Mouse (Mus musculus) CH12.LX (cell line): Measurements from ENCODE around the gene Bach2. TPM values are rescaled to one million over a fixed set of nuclear protein-coding genes. Genes with fewer than 3 reads are reported as not detected.

ENCODE experiments used
- DNase-seq: peaks from one replicate; pipeline ENCODE4 v3.0.0-alpha.2; 2013; ENCODE audit errors: extremely low read depth
- H3K27ac ChIP-seq: 2 replicates; pipeline ENCODE4 v1.5.1; 2012; ENCODE audit warnings: low read depth, mild to moderate bottlenecking, control low read depth, moderate library complexity; ENCODE audit not compliant: insufficient read depth
- H3K27me3 ChIP-seq: replicated peaks from 2 replicates; pipeline ENCODE3; 2012; ENCODE audit warnings: inconsistent platforms
- H3K36me3 ChIP-seq, 2 experiments: replicated peaks in 1 of 2; 2 replicates each; pipeline versions ENCODE3 to v1.6.1; 2012; ENCODE audit warnings: inconsistent platforms in 1 of 2, low read length in 1 of 2, mild to moderate bottlenecking in 1 of 2, mixed read lengths in 1 of 2, moderate library complexity in 1 of 2; ENCODE audit not compliant: control insufficient read depth in 1 of 2, insufficient read depth in 1 of 2
- H3K4me1 ChIP-seq, 2 experiments: 2 replicates each; pipeline ENCODE4 v1.6.1; 2012; ENCODE audit warnings: inconsistent platforms in 1 of 2, moderate library complexity in 1 of 2; ENCODE audit not compliant: insufficient read depth in 2 of 2, control insufficient read depth in 1 of 2
- H3K4me2 ChIP-seq: 2 replicates; pipeline ENCODE4 v1.6.1; 2012; ENCODE audit warnings: low read depth, mild to moderate bottlenecking, control low read depth; ENCODE audit not compliant: poor library complexity, insufficient read depth, severe bottlenecking
- H3K4me3 ChIP-seq, 3 experiments: fragments of 150-350 bp in 1 of 3; sonication (generic) in 1 of 3; replicated peaks in 1 of 3; 2 replicates each; pipeline versions ENCODE3 to v1.5.1; 2011 to 2012; ENCODE audit warnings: low read depth in 2 of 3, low read length in 2 of 3, mild to moderate bottlenecking in 2 of 3, moderate library complexity in 2 of 3, control low read depth in 1 of 3, improper control_type of control experiment in 1 of 3, inconsistent platforms in 1 of 3, mixed read lengths in 1 of 3; ENCODE audit not compliant: poor library complexity in 1 of 3
- H3K79me2 ChIP-seq: replicated peaks from 2 replicates; pipeline ENCODE4 v1.6.1; 2012; ENCODE audit warnings: mild to moderate bottlenecking, moderate library complexity; ENCODE audit not compliant: control insufficient read depth, poor library complexity, insufficient read depth, severe bottlenecking; ENCODE audit errors: extremely low read depth
- H3K9ac ChIP-seq: 2 replicates; pipeline ENCODE4 v1.6.1; 2012; ENCODE audit warnings: low read depth, mild to moderate bottlenecking, control low read depth, moderate library complexity; ENCODE audit not compliant: insufficient read depth
- H3K9me3 ChIP-seq: replicated peaks from 2 replicates; pipeline ENCODE3; 2012; ENCODE audit warnings: low read length, inconsistent platforms, mixed read lengths
- BHLHE40 ChIP-seq: IDR thresholded peaks from 2 replicates; pipeline ENCODE4 v1.6.1; 2011; ENCODE audit warnings: mild to moderate bottlenecking, low read depth, low read length, improper control_type of control experiment
- CHD2 ChIP-seq: IDR thresholded peaks from 2 replicates; pipeline ENCODE4 v1.6.1; 2011; ENCODE audit warnings: low read length, improper control_type of control experiment
- CTCF ChIP-seq, 2 experiments: IDR thresholded peaks in 1 of 2; conservative IDR thresholded peaks in 1 of 2; 2 replicates each; pipeline ENCODE4 v1.5.1; 2011 to 2012; ENCODE audit warnings: low read depth in 2 of 2, low read length in 2 of 2, improper control_type of control experiment in 1 of 2, inconsistent platforms in 1 of 2, mild to moderate bottlenecking in 1 of 2, moderate library complexity in 1 of 2
- E2F4 ChIP-seq: IDR thresholded peaks from 2 replicates; pipeline ENCODE4 v1.6.1; 2011; ENCODE audit warnings: low read depth, low read length, improper control_type of control experiment; ENCODE audit not compliant: insufficient replicate concordance
- ETS1 ChIP-seq: conservative IDR thresholded peaks from 2 replicates; pipeline ENCODE4 v1.6.1; 2012; ENCODE audit warnings: low read depth, mild to moderate bottlenecking, inconsistent platforms, low read length, improper control_type of control experiment, moderate library complexity
- GABPA ChIP-seq: IDR thresholded peaks from 2 replicates; pipeline ENCODE4 v1.6.1; 2012; ENCODE audit warnings: low read depth, low read length, improper control_type of control experiment, inconsistent platforms; ENCODE audit not compliant: insufficient replicate concordance
- HCFC1 ChIP-seq: IDR thresholded peaks from 2 replicates; pipeline ENCODE4 v1.6.1; 2012; ENCODE audit warnings: low read depth, mild to moderate bottlenecking, inconsistent platforms, low read length, improper control_type of control experiment
- JUN ChIP-seq: IDR thresholded peaks from 2 replicates; pipeline ENCODE4 v1.6.1; 2011; ENCODE audit warnings: low read depth, mild to moderate bottlenecking, low read length, improper control_type of control experiment, moderate library complexity; ENCODE audit not compliant: insufficient read depth
- JUND ChIP-seq: conservative IDR thresholded peaks from 2 replicates; pipeline ENCODE4 v1.6.1; 2011; ENCODE audit warnings: low read depth, low read length, improper control_type of control experiment
- KAT2A ChIP-seq: IDR thresholded peaks from 2 replicates; pipeline ENCODE4 v1.6.1; 2012; ENCODE audit warnings: low read length, improper control_type of control experiment, inconsistent platforms; ENCODE audit not compliant: insufficient replicate concordance
- MAFK ChIP-seq: IDR thresholded peaks from 2 replicates; pipeline ENCODE4 v1.6.1; 2011; ENCODE audit warnings: low read length, improper control_type of control experiment; ENCODE audit not compliant: insufficient replicate concordance
- MAX ChIP-seq: IDR thresholded peaks from 2 replicates; pipeline ENCODE4 v1.6.1; 2011; ENCODE audit warnings: low read length, improper control_type of control experiment
- MEF2A ChIP-seq: IDR thresholded peaks from 2 replicates; pipeline ENCODE4 v1.6.1; 2014; ENCODE audit warnings: low read depth, mild to moderate bottlenecking, inconsistent platforms, low read length, improper control_type of control experiment, borderline replicate concordance
- MYC ChIP-seq: IDR thresholded peaks from 2 replicates; pipeline ENCODE4 v1.6.1; 2011; ENCODE audit warnings: low read depth, mild to moderate bottlenecking, improper control_type of control experiment, low read length
- NELFE ChIP-seq: IDR thresholded peaks from 2 replicates; pipeline ENCODE4 v1.6.1; 2011; ENCODE audit warnings: low read depth, low read length, improper control_type of control experiment
- NRF1 ChIP-seq: IDR thresholded peaks from 2 replicates; pipeline ENCODE4 v1.6.1; 2014; ENCODE audit warnings: low read depth, mild to moderate bottlenecking, inconsistent platforms, low read length, improper control_type of control experiment, moderate library complexity
- RAD21 ChIP-seq: IDR thresholded peaks from 2 replicates; pipeline ENCODE4 v1.6.1; 2011; ENCODE audit warnings: low read depth, mild to moderate bottlenecking, low read length, improper control_type of control experiment, moderate library complexity
- TBP ChIP-seq: conservative IDR thresholded peaks from 2 replicates; pipeline ENCODE4 v1.6.1; 2011; ENCODE audit warnings: low read depth, low read length, improper control_type of control experiment
- UBTF ChIP-seq: IDR thresholded peaks from 2 replicates; pipeline ENCODE4 v1.6.1; 2012; ENCODE audit warnings: low read depth, mild to moderate bottlenecking, inconsistent platforms, low read length, improper control_type of control experiment, moderate library complexity
- USF1 ChIP-seq: IDR thresholded peaks from 2 replicates; pipeline ENCODE4 v1.6.1; 2014; ENCODE audit warnings: low read depth, mild to moderate bottlenecking, inconsistent platforms, low read length, improper control_type of control experiment
- ZMIZ1 ChIP-seq: IDR thresholded peaks from 2 replicates; pipeline ENCODE4 v1.6.1; 2012; ENCODE audit warnings: low read depth, mild to moderate bottlenecking, inconsistent platforms, low read length, improper control_type of control experiment
- ZNF384 ChIP-seq: IDR thresholded peaks from 2 replicates; pipeline ENCODE4 v1.6.1; 2012; ENCODE audit warnings: low read depth, low read length, improper control_type of control experiment, inconsistent platforms
- dilution Hi-C: fragments of 300-500 bp; cut with MboI; formaldehyde crosslinking; loops from 2 replicates; pipeline ENCODE4 v1.14.3; 2020; ENCODE audit warnings: low sequenced_read_pairs; ENCODE audit not compliant: extremely low pct_unique_long_range_greater_than_20kb, extremely low pct_ligation_motif_present
- in situ Hi-C: fragments of 300-500 bp; cut with MboI; formaldehyde crosslinking; loops from 3 replicates; pipeline ENCODE4 v1.14.3; 2019; ENCODE audit warnings: low sequenced_read_pairs, low pct_ligation_motif_present, low pct_unique_long_range_greater_than_20kb, mixed read lengths
- polyA plus RNA-seq: library from polyadenylated mRNA; unstranded; fragments of >175 nt; gene quantifications from 2 replicates; pipeline ENCODE4 v1.2.1, GENCODE M21; 2012; ENCODE audit warnings: low read depth; ENCODE audit not compliant: insufficient read length
- total RNA-seq, 2 experiments: library from RNA; depleted of rRNA; stranded (reverse); fragments of 300-350 nt in 1 of 2; fragments of >200 nt in 1 of 2; gene quantifications; 2 replicates each; pipeline ENCODE4 v1.2.3; 2012 to 2014

Gene Bach2
- total and polyA plus RNA-seq, 3 experiments: 0.11 TPM; not detected in 2

- H3K4me3 ChIP-seq: no peak overlapping the region
- TF ChIP-seq JUN (no peak), MYC (no peak), ZMIZ1 (no peak)
- H3K4me2 ChIP-seq: no peak overlapping the region
- no peak for DNase-seq
- dilution Hi-C loops (no loop called here), in situ Hi-C loops (loop anchor here (5.0 kb wide), 1 partner anchor 44 kb away; no protein-coding TSS in a partner anchor)
- peaks cover 8 to 29% of the 10 kb centered on the region in 2 experiments; a peak in 3 of 4 replicates for H3K4me1 ChIP-seq
- H3K79me2 ChIP-seq: no peaks in the 10 kb centered on the region
- H3K36me3 ChIP-seq: no peaks in the 10 kb centered on the region
- no peaks in the 10 kb centered on the region for H3K9me3 ChIP-seq
- no peak overlapping the region for H3K27ac ChIP-seq
- no peaks in the 10 kb centered on the region for H3K27me3 ChIP-seq
- H3K9ac ChIP-seq: no peak overlapping the region
These were observed 124.9 kb downstream of the Bach2 start for GRCm38 (mm10) chr4:32363488-32363984.

- DNase-seq: no peak
- in situ Hi-C loops: no loop called here
- Histone ChIP-seq H3K27me3 (no peaks in the 10 kb centered on the region), H3K4me2 (no peak overlapping the region), H3K79me2 (no peaks in the 10 kb centered on the region), H3K4me1 (peaks cover 0 to 13% of the 10 kb centered on the region in 2 experiments; a peak in 2 of 4 replicates), H3K36me3 (no peaks in the 10 kb centered on the region)
- TF ChIP-seq HCFC1: no peak
- TF ChIP-seq KAT2A: no peak
- TF ChIP-seq NELFE: no peak
- TF ChIP-seq, all 38 proteins: peak for 0
- no peaks in the 10 kb centered on the region for H3K9me3 ChIP-seq
- no peak overlapping the region for H3K9ac ChIP-seq
- H3K4me3 ChIP-seq: no peak overlapping the region
- H3K27ac ChIP-seq: no peak overlapping the region
- dilution Hi-C loops: no loop called here
These were observed 126.7 kb downstream of the Bach2 start for GRCm38 (mm10) chr4:32365144-32365907.

- Histone ChIP-seq H3K27ac (no peak overlapping the region), H3K9ac (no peak overlapping the region), H3K27me3 (no peaks in the 10 kb centered on the region), H3K79me2 (no peaks in the 10 kb centered on the region), H3K4me1 (peaks cover 0 to 12% of the 10 kb centered on the region in 2 experiments; a peak in 2 of 4 replicates), H3K9me3 (no peaks in the 10 kb centered on the region), H3K4me2 (no peak overlapping the region), H3K36me3 (no peaks in the 10 kb centered on the region), H3K4me3 (no peak overlapping the region)
- no peak for DNase-seq
- dilution Hi-C loops: no loop called here
- TF ChIP-seq TBP (no peak), NRF1 (no peak), MYC (no peak), MAFK (no peak), JUN (no peak), ZMIZ1 (no peak), E2F4 (no peak), ETS1 (no peak), CTCF (conservative IDR thresholded peaks at IDR 0.05 in 1 of 2, IDR thresholded peaks at IDR 0.05 in 1 of 2; ENCODE audit: low read depth in 2 of 2, low read length in 2 of 2) (no peak), KAT2A (no peak), MEF2A (no peak), GABPA (no peak), BHLHE40 (no peak), JUND (no peak), USF1 (no peak), ZNF384 (no peak), RAD21 (no peak), UBTF (no peak), CHD2 (no peak), MAX (no peak)
- in situ Hi-C loops: no loop called here
These were observed 127.6 kb downstream of the Bach2 start for GRCm38 (mm10) chr4:32366176-32366575.
